Mouse (Mus musculus): ENCODE data around the gene Svs2.

DNA sequence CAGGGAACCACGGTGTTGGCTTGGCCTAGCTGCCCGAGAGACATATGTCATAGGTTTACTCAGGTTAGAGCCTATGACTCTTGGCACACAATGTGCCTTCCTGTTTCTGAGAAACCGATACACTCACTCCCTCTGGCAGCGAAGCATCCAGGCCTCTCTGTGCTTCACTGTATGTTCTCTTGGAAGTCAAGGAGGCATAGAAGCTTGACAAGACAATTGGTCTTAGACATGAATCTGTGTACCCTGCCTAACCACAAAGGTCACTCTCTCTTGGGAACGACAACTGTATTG is 41.6 kb downstream of the Svs2 start:
- TF ChIP-seq CTCF (IDR thresholded peaks at IDR 0.05; ENCODE audit: control insufficient read depth, insufficient read depth, insufficient replicate concordance, low read depth, low read length), result no peak
- TF ChIP-seq POLR2A (IDR thresholded peaks at IDR 0.05; ENCODE audit: control insufficient read depth, low read depth, low read length), result no peak

Data from testis, adult 2 months (tissue).